Mouse (Mus musculus): ENCODE measurements around the gene Zfp667. TPM values are rescaled to one million over a fixed set of nuclear protein-coding genes. Genes with fewer than 3 reads are reported as not detected.
"Not testable (repeated sequence)": the region's sequence is repeated elsewhere in the genome, so short reads cannot be mapped to it uniquely, and the experiment has no call there.

The Zfp667 gene
- polyA plus RNA-seq, 1 experiment = 1.4 TPM

DNA sequence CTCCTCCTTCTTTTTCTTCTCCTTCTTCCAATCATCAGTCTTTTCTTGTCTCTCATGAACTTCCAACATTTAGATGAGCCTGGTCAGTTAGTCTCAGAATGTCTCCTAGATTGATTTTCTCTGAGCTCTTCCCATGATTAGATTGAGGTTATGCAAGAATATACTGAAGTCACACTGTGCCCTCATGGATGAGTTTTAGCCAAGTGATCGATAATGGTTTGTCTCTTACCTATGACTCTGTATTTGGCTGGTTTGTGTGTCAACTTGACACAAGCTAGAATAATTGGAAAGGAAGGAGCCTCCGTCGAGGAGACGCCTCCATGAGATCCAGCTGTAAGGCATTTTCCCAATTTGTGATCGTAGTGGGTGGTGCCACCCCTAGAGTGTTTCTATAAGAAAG, 31.9 kb upstream of the Zfp667 start:
- H3K79me2 ChIP-seq (ENCODE audit: control insufficient read depth, insufficient read depth) = no peaks in the 10 kb centered on the region
- H3K79me3 ChIP-seq (ENCODE audit: low read depth) = no peaks in the 10 kb centered on the region
- no peak overlapping the region for H3ac ChIP-seq (ENCODE audit: control insufficient read depth, insufficient read length, low read depth)
- H3K27me3 ChIP-seq (ENCODE audit: control insufficient read depth, insufficient read depth, insufficient read length) = no peaks in the 10 kb centered on the region
- TF ChIP-seq MYOD1 (IDR thresholded peaks at IDR 0.05; ENCODE audit: control insufficient read depth, insufficient read length, low read depth) = no peak
- H3K4me3 ChIP-seq (ENCODE audit: insufficient read depth, poor library complexity, severe bottlenecking) = no peak overlapping the region
- no peaks in the 10 kb centered on the region for H3K36me3 ChIP-seq (ENCODE audit: control insufficient read depth, insufficient read depth)

DNA sequence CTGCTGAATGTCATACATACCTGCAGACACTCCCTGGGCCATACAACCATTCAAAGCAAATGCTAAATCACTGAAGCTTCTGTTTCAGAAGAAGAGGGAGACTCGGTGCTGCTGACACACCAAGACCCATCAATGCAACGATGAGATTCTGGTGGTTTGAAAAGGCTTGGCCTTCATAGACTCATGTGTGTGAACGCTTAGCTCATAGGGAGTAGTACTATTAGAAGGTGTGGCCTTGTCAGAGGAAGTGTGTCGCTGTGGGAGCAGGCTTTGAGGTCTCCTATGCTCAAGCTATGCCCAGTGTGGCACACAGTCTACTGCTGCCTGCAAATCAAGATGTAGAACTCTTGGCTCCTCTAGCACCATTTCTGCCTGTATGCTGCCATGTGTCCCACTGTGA, 29.0 kb upstream of the Zfp667 start:
- no peak for TF ChIP-seq USF1 (IDR thresholded peaks at IDR 0.05; ENCODE audit: low read depth)
- no peak for TF ChIP-seq MYOD1 (IDR thresholded peaks at IDR 0.05; ENCODE audit: control insufficient read depth, insufficient read length, low read depth)
- no peak for TF ChIP-seq CEBPB (IDR thresholded peaks at IDR 0.05; ENCODE audit: low read depth)
- TF ChIP-seq MAX (IDR thresholded peaks at IDR 0.05) = no peak
- no peak for TF ChIP-seq MYOG (IDR thresholded peaks at IDR 0.05; ENCODE audit: control insufficient read depth, extremely low read depth, insufficient read length)
- no peak for TF ChIP-seq CTCF (IDR thresholded peaks at IDR 0.05; ENCODE audit: control insufficient read depth, insufficient read depth, insufficient read length)
- no peak for TF ChIP-seq FOSL1 (IDR thresholded peaks at IDR 0.05; ENCODE audit: insufficient read depth, low read length, poor library complexity, severe bottlenecking)
- no peak overlapping the region for H3K4me3 ChIP-seq (ENCODE audit: insufficient read depth, poor library complexity, severe bottlenecking)
- H3K27me3 ChIP-seq (ENCODE audit: control insufficient read depth, insufficient read depth, insufficient read length) = no peaks in the 10 kb centered on the region
- H3K36me3 ChIP-seq (ENCODE audit: control insufficient read depth, insufficient read depth) = no peaks in the 10 kb centered on the region
- no peaks in the 10 kb centered on the region for H3K79me2 ChIP-seq (ENCODE audit: control insufficient read depth, insufficient read depth)
- no peaks in the 10 kb centered on the region for H3K79me3 ChIP-seq (ENCODE audit: low read depth)
- no peak overlapping the region for H3ac ChIP-seq (ENCODE audit: control insufficient read depth, insufficient read length, low read depth)

DNA sequence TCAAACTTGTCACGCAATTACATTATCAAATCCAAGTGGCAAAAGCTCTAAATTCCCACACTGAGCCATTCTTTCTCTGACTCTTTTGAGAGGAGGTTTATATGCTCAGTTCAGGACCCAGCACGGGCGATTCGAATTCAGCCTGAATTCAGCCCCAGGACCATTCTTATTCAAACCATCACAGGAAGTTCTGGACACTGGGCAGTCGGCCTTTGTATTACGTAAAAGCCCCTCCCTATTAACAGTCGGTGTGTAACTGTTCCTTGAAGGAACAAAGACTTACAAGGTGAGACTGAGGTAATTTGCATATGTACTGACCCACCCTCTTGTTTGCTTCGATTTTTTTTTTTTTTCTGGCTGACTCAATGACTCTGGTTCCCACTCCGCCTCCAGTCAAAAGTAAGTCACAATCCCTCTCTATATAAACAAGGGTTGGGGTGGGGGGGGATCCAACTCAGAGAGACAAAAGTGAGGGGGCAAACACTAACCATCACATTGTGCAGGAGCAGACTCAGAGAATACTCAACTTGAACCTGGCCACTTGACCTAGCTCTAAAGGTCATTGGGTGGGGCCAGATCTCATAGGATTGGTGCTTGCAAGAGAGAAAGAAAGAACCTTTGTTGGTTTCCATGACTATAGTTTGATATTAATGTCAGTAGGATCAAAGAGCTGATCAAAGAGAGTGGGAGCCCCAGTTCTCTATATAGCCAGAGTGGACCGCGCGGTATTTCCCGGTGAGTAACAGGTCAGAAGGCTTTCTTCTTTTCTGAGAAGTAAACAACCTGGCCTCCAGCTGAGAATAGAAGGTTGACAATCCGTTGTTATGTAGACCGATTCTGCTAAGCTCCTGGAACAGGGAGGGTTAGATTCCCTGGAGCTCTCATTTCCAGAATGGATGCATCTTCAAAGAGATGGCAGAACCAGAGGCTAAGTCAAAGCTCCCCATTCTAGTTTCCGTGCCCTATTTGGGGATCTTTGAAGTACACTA, 27.9 kb upstream of the Zfp667 start:
- Histone ChIP-seq H3K36me3 (ENCODE audit: control insufficient read depth, insufficient read depth) (no peaks in the 10 kb centered on the region), H3K79me2 (ENCODE audit: control insufficient read depth, insufficient read depth) (no peaks in the 10 kb centered on the region), H3K4me3 (ENCODE audit: insufficient read depth, poor library complexity, severe bottlenecking) (no peak overlapping the region), H3K79me3 (ENCODE audit: low read depth) (no peaks in the 10 kb centered on the region), H3ac (ENCODE audit: control insufficient read depth, insufficient read length, low read depth) (no peak overlapping the region), H3K27me3 (ENCODE audit: control insufficient read depth, insufficient read depth, insufficient read length) (no peaks in the 10 kb centered on the region)
- no peak for TF ChIP-seq CEBPB (IDR thresholded peaks at IDR 0.05; ENCODE audit: low read depth)
- no peak for TF ChIP-seq MYOG (IDR thresholded peaks at IDR 0.05; ENCODE audit: control insufficient read depth, extremely low read depth, insufficient read length)

DNA sequence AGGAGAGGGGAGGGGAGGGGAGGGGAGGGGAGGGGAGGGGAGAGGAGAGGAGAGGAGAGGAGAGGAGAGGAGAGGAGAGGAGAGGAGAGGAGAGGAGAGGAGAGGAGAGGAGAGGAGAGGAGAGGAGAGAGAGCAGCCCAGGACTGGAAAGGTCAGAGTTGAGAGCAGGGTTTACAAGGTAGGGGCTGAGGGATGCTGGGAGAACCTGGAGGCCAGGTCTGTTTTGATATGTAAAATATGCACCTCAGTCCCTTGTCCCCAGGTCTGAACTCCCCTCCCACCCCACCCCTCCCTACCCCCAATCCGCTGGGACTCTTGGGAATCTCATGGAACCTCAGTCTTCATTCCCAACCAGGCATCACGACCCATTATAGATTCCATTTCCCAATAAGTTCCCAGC, 26.4 kb upstream of the Zfp667 start:
- not testable (repeated sequence) for H3K27me3 ChIP-seq (ENCODE audit: control insufficient read depth, insufficient read depth, insufficient read length); H3K36me3 ChIP-seq (ENCODE audit: control insufficient read depth, insufficient read depth); H3ac ChIP-seq (ENCODE audit: control insufficient read depth, insufficient read length, low read depth); H3K4me3 ChIP-seq (ENCODE audit: insufficient read depth, poor library complexity, severe bottlenecking); H3K79me2 ChIP-seq (ENCODE audit: control insufficient read depth, insufficient read depth); H3K79me3 ChIP-seq (ENCODE audit: low read depth)

DNA sequence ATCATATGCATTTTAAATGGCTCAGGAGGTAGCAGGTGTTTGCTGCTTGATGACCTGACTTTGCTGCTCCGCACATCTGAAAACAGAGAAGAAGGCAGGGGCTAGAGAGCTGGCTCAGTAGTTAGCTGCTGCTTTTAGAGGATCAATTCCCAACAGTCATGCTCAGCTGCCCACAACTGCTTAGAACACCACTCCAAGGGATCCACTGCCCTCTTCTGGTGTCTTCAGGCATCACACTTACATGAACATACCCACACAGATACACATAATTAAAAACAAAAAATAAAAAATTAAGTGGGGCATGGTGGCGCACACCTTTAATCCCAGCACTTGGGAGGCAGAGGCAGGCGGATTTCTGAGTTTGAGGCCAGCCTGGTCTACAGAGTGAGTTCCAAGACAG, 24.3 kb upstream of the Zfp667 start:
- Histone ChIP-seq H3ac (ENCODE audit: control insufficient read depth, insufficient read length, low read depth) (no peak overlapping the region), H3K27me3 (ENCODE audit: control insufficient read depth, insufficient read depth, insufficient read length) (no peaks in the 10 kb centered on the region), H3K79me2 (ENCODE audit: control insufficient read depth, insufficient read depth) (no peaks in the 10 kb centered on the region), H3K36me3 (ENCODE audit: control insufficient read depth, insufficient read depth) (no peaks in the 10 kb centered on the region), H3K4me3 (ENCODE audit: insufficient read depth, poor library complexity, severe bottlenecking) (no peak overlapping the region), H3K79me3 (ENCODE audit: low read depth) (no peaks in the 10 kb centered on the region)
- TF ChIP-seq MAX (IDR thresholded peaks at IDR 0.05) = no peak

DNA sequence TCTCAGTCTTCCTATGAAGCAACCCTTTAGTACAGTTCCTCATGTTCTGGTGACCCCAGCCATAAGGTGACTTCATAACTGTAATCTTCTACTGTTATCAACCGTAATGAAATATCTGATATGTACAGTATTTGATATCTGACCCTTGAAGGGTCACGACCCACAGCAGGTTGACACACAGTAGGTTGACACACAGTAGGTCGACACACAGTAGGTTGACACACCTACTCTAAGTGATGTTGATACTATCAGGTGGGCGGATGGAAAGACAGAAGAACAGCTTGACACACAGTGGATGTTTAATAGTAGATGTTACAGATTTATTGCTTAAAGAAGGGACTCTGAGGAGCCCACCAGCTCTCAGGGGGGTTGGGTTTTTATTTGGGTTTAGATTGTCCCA, 23.4 kb upstream of the Zfp667 start:
- no peaks in the 10 kb centered on the region for H3K36me3 ChIP-seq (ENCODE audit: control insufficient read depth, insufficient read depth)

More for the DNA sequence above, 23.4 kb upstream of the Zfp667 start:
- H3ac ChIP-seq (ENCODE audit: control insufficient read depth, insufficient read length, low read depth) = no peak overlapping the region
- H3K4me3 ChIP-seq (ENCODE audit: insufficient read depth, poor library complexity, severe bottlenecking) = no peak overlapping the region
- H3K79me2 ChIP-seq (ENCODE audit: control insufficient read depth, insufficient read depth) = no peaks in the 10 kb centered on the region
- no peak for TF ChIP-seq USF1 (IDR thresholded peaks at IDR 0.05; ENCODE audit: low read depth)
- no peak for TF ChIP-seq MYOD1 (IDR thresholded peaks at IDR 0.05; ENCODE audit: control insufficient read depth, insufficient read length, low read depth)
- no peak for TF ChIP-seq CEBPB (IDR thresholded peaks at IDR 0.05; ENCODE audit: low read depth)
- TF ChIP-seq CTCF (IDR thresholded peaks at IDR 0.05; ENCODE audit: control insufficient read depth, insufficient read depth, insufficient read length) = no peak
- TF ChIP-seq MAX (IDR thresholded peaks at IDR 0.05) = no peak
- no peak for TF ChIP-seq FOSL1 (IDR thresholded peaks at IDR 0.05; ENCODE audit: insufficient read depth, low read length, poor library complexity, severe bottlenecking)
- TF ChIP-seq MYOG (IDR thresholded peaks at IDR 0.05; ENCODE audit: control insufficient read depth, extremely low read depth, insufficient read length) = no peak
- H3K27me3 ChIP-seq (ENCODE audit: control insufficient read depth, insufficient read depth, insufficient read length) = no peaks in the 10 kb centered on the region
- H3K79me3 ChIP-seq (ENCODE audit: low read depth) = no peaks in the 10 kb centered on the region
